Mouse (Mus musculus) liver, postnatal 0 days (tissue): ENCODE measurements at regions not wholly inside any gene's neighbourhood (a gene's known extent, or its start where the extent isn't known, plus 50 kb on each side); places are given as distances from the start of the nearest gene placed in this dataset.

Source experiments
- CTCF ChIP-seq: sonication (generic); IDR thresholded peaks from 2 replicates; pipeline ENCODE4 v1.5.1; 2016; ENCODE audit warnings: antibody characterized with exemption, low read depth
- EP300 ChIP-seq: IDR thresholded peaks from 2 replicates; pipeline ENCODE4 v1.6.1; 2016; ENCODE audit warnings: antibody characterized with exemption, low read depth, mild to moderate bottlenecking

- TF ChIP-seq CTCF (no peak), EP300 (no peak)
Measured at GRCm38 (mm10) chr12:54335509-54335908, 131.8 kb upstream of the Egln3 start.
